Mouse (Mus musculus) hindlimb bud, embryonic 11.5 days (tissue): ENCODE results near the gene Il2rg.
A peak's percentile ranks its signal among the peaks of the same experiment; 100 is the strongest.

Experiments used
- DNase-seq: peaks from one replicate; pipeline ENCODE4 v3.0.0-alpha.2; 2012; ENCODE audit warnings: low read depth, low spot score; ENCODE audit errors: extremely low spot score

The Il2rg gene

GRCm38 (mm10) chrX:101263892-101264291, 4.2 kb downstream of the Il2rg start, which contains the start of gene Gm614:
TSS of gene Gm614 (minus strand) at chrX:101263992.
- DNase-seq: no peak

- DNase-seq: peak; percentile 26
These were observed 7.4 kb downstream of the Il2rg start for GRCm38 (mm10) chrX:101260441-101261325.

- no peak for DNase-seq
These were observed 11.5 kb downstream of the Il2rg start for GRCm38 (mm10) chrX:101256603-101257002.

- DNase-seq: no peak
These were observed 13.3 kb downstream of the Il2rg start for GRCm38 (mm10) chrX:101254740-101255139.

- peak; percentile 54 for DNase-seq
These were observed 13.9 kb downstream of the Il2rg start, which contains the start of gene Foxo4 for GRCm38 (mm10) chrX:101253952-101254729. TSS of gene Foxo4 (plus strand) at chrX:101254528.

GRCm38 (mm10) chrX:101245011-101245410, 23.0 kb downstream of the Il2rg start:
- DNase-seq: no peak

GRCm38 (mm10) chrX:101222796-101223162, 45.3 kb downstream of the Il2rg start:
- no peak for DNase-seq

- peak; percentile 73 for DNase-seq
These were observed 45.9 kb downstream of the Il2rg start, which contains the start of gene Snx12 for GRCm38 (mm10) chrX:101221834-101222795. TSS of gene Snx12 (minus strand) at chrX:101222563.
